Mouse (Mus musculus) thymus, adult 2 months (tissue): ENCODE measurements around the gene Pcgf1. TPM values are rescaled to one million over a fixed set of nuclear protein-coding genes. Genes with fewer than 3 reads are reported as not detected.

ENCODE experiments used
- DNase-seq: peaks from one replicate; pipeline ENCODE4 v3.0.0; 2021
- H3K27ac ChIP-seq: fragments of 200-500 bp; 2 replicates; pipeline ENCODE4 v1.5.1; 2012; ENCODE audit warnings: low read length, control low read depth; ENCODE audit not compliant: control insufficient read depth, insufficient read depth
- H3K27me3 ChIP-seq: fragments of 200-500 bp; 2 replicates; pipeline ENCODE4 v1.6.1; 2012; ENCODE audit warnings: mild to moderate bottlenecking, low read length, moderate library complexity, mixed read lengths; ENCODE audit not compliant: control insufficient read depth, insufficient read depth
- H3K36me3 ChIP-seq: fragments of 200-500 bp; 2 replicates; pipeline ENCODE4 v1.6.1; 2012; ENCODE audit warnings: mild to moderate bottlenecking, low read length, moderate library complexity; ENCODE audit not compliant: control insufficient read depth, insufficient read depth
- H3K4me1 ChIP-seq: fragments of 200-500 bp; replicated peaks from 2 replicates; pipeline ENCODE4 v1.6.1; 2012; ENCODE audit warnings: low read length; ENCODE audit not compliant: control insufficient read depth, insufficient read depth
- H3K4me3 ChIP-seq: fragments of 200-500 bp; 2 replicates; pipeline ENCODE4 v1.5.1; 2012; ENCODE audit warnings: mild to moderate bottlenecking, low read length, control low read depth, moderate library complexity; ENCODE audit not compliant: control insufficient read depth, insufficient read depth
- CTCF ChIP-seq: fragments of 200-500 bp; IDR thresholded peaks from 2 replicates; pipeline ENCODE4 v1.5.1; 2012; ENCODE audit warnings: mild to moderate bottlenecking, control low read depth, low read length, moderate library complexity, borderline replicate concordance; ENCODE audit not compliant: control insufficient read depth, poor library complexity, insufficient read depth; ENCODE audit errors: extremely low read depth
- POLR2A ChIP-seq: fragments of 200-500 bp; IDR thresholded peaks from 2 replicates; pipeline ENCODE4 v1.6.1; 2012; ENCODE audit warnings: mild to moderate bottlenecking, low read length, control low read depth, moderate library complexity; ENCODE audit not compliant: control insufficient read depth, poor library complexity, insufficient read depth; ENCODE audit errors: extremely low read depth
- WGBS: fragments of 180-500 bp; shearing (Covaris S2); methylation state at CpG from one replicate; pipeline ENCODE4 v1.1.7; 2018; 5-methylcytosine and 5-hydroxymethylcytosine counted together
- polyA plus RNA-seq: library from polyadenylated mRNA; depleted of rRNA; stranded (reverse); fragments of >200 nt; gene quantifications from 2 replicates; pipeline ENCODE4 v1.2.3, GENCODE M21; 2012; rRNA removed

Gene Pcgf1
- 24.4 and 25.5 TPM in 2 replicates for polyA plus RNA-seq

DNA sequence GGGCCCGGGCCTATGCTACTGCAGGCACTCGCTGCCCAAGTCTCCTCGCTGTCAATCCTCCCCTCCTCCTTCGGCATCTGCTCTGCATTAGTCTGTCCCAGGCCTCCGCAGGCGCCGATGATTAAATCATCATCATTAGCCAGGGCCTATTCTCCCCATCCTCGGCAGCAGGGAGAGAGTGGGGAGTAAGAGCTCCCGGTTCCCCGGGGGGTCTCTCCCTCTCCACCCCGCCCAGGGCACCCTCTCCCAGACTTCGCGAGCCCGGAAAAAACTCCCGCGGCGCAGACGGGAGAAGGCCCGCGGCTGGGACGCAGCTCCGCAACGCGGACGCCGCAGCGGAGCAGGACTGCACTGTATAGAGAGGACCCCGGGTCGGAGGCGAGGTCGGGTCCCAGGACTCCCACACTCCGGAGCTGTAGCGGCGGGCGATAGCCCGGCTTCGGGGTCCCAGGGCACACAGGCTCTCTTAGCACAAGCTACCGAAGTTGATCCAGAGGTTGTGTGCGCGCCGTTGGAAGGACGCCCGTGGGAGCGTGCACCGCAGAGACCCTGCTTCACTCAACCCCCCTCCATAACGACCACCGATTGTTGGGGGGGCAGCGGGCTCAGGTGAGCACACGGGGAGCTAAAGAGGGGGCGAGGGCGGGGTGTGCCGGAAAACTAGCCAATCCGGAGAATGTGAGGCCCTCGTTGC, at the start of gene Pcgf1:
Gene Pcgf1 (plus strand): TSS at position 240 of the 694 bp plus-strand sequence.
- no peaks in the 10 kb centered on the region; the same call in 1 of the 2 replicates for H3K27me3 ChIP-seq
- peak within 1 kb of the TSS; percentile 54 for H3K4me3 ChIP-seq
- 0 out of 2 replicates have a peak within 1 kb of the TSS, but pooled peaks have one; percentile 2 for H3K27ac ChIP-seq
- H3K4me1 ChIP-seq = peaks cover 11% of the 10 kb centered on the region
- 1% methylated on average over 54 of the region's 54 CpGs for WGBS
- no peaks in the 10 kb centered on the region for H3K36me3 ChIP-seq
- no peak for DNase-seq
- TF ChIP-seq POLR2A = no peak
- no peak for TF ChIP-seq CTCF

DNA sequence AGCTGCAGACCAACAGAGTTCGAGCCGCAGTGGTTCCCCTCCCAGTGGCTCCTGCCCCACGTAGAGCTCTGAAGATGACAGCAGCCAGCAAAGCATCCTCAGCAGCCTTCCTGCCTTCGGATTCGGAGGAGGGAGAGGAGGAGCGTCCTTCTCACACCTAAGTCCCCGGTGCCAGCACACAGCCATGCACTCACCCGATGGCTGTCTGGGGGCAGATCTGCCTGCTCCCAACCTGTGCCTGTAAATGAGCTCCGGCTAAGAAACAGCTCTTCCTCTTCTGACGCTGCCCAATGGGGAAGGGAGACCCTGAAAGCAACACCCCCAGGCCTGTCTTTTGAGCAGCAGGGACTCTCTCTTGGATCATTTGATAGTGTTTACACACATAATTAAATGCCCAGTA, 47.9 kb upstream of the Pcgf1 start:
- H3K4me3 ChIP-seq = no peak overlapping the region
- TF ChIP-seq POLR2A (no peak), CTCF (no peak)
- peaks cover 15% of the 10 kb centered on the region for H3K4me1 ChIP-seq

DNA sequence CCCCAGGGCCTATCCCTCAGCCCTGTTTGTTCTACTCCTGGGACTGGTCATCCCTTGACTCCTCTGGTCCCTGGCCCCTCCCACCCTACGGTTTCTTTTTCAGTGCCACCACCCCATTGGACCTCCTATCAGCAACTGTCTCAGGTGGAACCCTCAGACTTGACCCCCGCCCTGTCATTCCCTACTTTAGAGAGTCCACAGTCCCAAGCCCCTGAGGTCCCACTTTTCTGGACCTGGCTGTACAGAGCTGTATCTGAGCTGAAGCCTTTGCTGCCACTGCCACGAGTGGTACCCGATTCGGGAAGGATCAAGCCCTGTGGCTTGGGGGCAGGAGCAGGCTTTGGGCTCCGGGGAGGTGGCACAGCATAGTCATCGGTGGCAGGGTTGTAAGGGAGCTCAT, 46.6 kb upstream of the Pcgf1 start:
- WGBS = 96% methylated on average over 7 of the region's 7 CpGs
- H3K4me1 ChIP-seq = peaks cover 15% of the 10 kb centered on the region
- H3K27ac ChIP-seq = no peak overlapping the region
- no peak overlapping the region for H3K4me3 ChIP-seq
- H3K36me3 ChIP-seq = no peaks in the 10 kb centered on the region
- DNase-seq = no peak
- no peaks in the 10 kb centered on the region for H3K27me3 ChIP-seq
- no peak for TF ChIP-seq CTCF
- no peak for TF ChIP-seq POLR2A

More for the DNA sequence above, 47.9 kb upstream of the Pcgf1 start:
- H3K36me3 ChIP-seq = no peaks in the 10 kb centered on the region
- no peak for DNase-seq
- H3K27ac ChIP-seq = no peak overlapping the region
- no peaks in the 10 kb centered on the region for H3K27me3 ChIP-seq
- WGBS = 92% methylated on average over 10 of the region's 10 CpGs

DNA sequence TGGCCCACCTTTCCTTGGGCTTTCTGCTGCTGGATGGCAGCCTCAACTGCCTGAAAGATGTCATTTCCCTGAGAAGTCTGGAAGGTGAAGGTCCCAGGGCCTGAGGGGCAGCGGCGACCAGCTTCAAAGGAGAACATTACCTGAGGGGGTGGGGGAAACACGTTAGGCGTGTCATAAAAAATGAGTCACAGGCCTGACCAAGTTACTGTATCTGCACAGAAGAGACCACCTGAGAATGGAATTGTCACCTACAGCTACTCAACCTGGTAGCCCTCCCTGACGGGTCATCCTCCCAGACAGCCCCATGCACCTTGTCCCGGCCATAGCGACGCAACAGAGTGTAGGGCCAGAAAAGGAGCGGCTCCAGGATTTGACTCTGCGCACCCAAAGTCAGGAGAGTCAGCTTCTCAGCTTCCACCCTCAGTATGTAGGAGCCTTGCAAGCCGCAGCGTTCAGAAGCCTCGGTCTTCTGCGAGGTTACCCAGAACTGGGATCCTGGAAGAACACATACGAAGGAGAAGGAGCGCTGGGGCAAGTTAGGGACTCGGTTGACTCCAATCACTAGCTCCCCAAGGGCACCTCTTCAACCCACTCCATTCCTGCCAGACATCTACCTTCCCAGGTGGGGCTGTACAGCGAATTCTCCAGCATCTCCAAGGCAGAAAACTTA, 45.6 kb upstream of the Pcgf1 start:
- WGBS = 89% methylated on average over 18 of the region's 18 CpGs
- Histone ChIP-seq H3K36me3 (no peaks in the 10 kb centered on the region), H3K4me3 (peak overlapping the region; percentile 82; the same call in 1 of the 2 replicates)

DNA sequence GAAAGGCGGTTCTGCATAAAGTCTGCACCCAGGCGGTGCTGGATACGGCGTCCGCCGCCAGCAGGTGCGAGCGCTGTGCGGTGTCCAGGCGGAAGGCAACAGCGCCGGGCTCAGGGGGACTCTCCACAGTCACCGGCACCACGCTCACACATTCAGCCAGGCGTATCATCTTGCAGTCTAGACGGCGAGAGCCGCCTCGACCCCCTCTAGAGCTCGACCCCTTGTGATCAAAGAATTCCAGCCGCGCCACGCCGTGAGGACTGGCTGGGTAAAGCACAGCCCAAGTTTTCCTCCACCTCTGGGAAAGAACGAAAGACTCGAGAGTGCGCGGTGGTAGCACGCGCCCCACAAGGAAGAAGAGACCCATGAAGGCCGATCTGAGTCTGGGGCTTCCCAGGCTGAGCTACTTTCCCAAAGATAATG, 44.9 kb upstream of the Pcgf1 start:
- no peak overlapping the region for H3K27ac ChIP-seq
- H3K4me1 ChIP-seq = peaks cover 15% of the 10 kb centered on the region
- no peaks in the 10 kb centered on the region for H3K27me3 ChIP-seq
- H3K4me3 ChIP-seq = peak overlapping the region; percentile 82
- no peaks in the 10 kb centered on the region for H3K36me3 ChIP-seq
- TF ChIP-seq POLR2A (no peak), CTCF (no peak; the same call in 1 of the 2 replicates)
- WGBS = under 1% methylated on average over 31 of the region's 31 CpGs
- DNase-seq = peak; percentile 47

More for the DNA sequence above, 45.6 kb upstream of the Pcgf1 start:
- Histone ChIP-seq H3K4me1 (peaks cover 15% of the 10 kb centered on the region), H3K27me3 (no peaks in the 10 kb centered on the region), H3K27ac (no peak overlapping the region)
- TF ChIP-seq CTCF (no peak), POLR2A (no peak)
- no peak for DNase-seq

DNA sequence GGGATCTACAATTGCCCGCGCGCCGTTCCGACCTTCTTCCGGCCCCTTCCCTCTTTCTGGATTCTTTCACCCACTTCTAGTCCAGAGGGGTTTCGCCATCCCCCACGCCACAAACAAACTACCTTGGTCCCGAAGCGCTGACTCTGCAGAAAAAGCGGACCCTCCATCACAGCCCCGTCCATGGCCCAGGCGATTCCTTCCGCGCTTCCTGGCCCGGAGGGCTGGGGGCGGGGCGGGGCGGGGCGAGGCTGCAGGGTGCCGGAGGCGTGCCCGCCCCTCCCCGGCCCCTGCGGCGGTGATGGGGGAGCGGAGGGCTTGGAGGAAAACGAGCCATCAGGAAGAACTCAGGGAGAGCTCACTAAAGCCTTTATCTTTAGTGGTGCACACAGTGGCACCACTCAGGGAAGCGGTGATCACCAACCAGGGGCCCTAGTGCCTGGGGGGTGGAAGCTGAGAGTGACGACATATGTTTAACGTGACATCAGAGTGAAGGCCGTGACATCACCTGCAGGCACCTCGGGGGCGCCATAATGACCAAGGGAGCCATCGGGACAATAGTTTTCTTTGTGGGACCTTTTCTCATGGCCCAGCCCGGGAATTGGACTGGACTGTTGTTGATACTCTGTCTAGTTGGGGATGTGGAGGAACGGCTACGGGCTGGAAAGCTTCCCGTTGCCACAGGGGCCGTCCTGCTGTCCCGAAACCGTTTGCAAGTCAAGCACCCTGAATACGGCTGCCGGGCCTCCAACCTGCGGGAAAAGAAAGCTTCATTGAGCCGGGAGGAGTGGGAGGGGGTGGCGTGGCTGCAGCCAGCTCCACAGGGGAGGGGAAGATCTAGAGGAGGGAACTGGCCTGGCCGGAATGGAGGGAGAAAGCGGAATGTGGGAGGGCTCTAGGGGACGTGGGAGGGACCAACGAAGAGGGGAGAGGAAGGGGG, 44.2 kb upstream of the Pcgf1 start, which contains the start of the genes Dok1 and Loxl3:
Gene Dok1 (minus strand): TSS at position 223 of the 937 bp plus-strand sequence.
Gene Loxl3 (plus strand): TSS at position 925 of the 937 bp plus-strand sequence.
- Histone ChIP-seq H3K27me3 (no peaks in the 10 kb centered on the region), H3K36me3 (no peaks in the 10 kb centered on the region), H3K4me3 (peak within 1 kb of the TSS; percentile 82), H3K4me1 (peaks cover 18% of the 10 kb centered on the region), H3K27ac (no peak within 1 kb of the TSS)
- TF ChIP-seq CTCF (no peak), POLR2A (no peak)
- WGBS = 5% methylated on average over 51 of the region's 51 CpGs
- peak; percentile 68 for DNase-seq
